Mouse (Mus musculus) adipocyte (in vitro differentiated cells): ENCODE measurements around the gene Il17rd.

ENCODE experiments used
- DNase-seq: peaks from one replicate; pipeline ENCODE4 v3.0.0-alpha.2; 2016; ENCODE audit warnings: low spot score

Gene Il17rd

DNA sequence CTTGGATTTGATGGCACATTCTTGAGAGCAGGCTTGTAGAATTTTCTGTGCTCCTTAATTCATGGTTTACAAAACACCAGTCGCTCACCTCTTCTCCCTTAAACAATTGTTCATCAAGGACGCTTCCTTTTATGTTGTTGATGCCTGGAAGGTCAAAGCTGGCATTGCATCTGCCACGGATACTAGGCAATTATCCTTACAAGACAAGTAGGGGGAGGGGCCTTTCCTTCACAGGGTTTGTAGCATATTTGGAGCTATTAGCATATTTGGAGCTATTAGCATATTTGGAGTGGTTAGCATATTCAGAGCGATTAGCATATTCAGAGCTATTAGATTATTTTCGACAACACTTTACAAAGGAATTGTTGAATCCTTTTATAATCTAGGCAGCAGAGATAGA lies 55.5 kb downstream of the Il17rd start:
- DNase-seq: no peak

DNA sequence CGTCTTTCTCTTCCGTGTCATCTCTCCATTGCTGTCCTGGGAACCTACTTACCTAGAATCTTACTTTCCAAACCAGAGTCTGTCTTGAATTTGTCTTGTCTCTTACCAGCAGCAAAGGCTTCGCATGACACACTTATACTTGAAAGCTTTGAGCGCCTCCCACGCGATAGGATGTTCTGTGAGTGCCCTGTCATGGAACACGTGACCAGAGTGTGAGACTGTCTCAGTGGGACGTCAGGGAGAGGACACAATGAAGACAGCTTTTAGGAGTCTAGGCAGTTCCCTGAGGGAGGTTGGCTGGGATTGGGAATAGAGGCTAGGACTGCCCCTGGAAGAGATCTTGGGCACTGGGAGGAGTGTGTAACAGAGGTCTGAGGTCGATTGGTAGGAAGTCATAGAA lies 57.4 kb downstream of the Il17rd start:
- no peak for DNase-seq

DNA sequence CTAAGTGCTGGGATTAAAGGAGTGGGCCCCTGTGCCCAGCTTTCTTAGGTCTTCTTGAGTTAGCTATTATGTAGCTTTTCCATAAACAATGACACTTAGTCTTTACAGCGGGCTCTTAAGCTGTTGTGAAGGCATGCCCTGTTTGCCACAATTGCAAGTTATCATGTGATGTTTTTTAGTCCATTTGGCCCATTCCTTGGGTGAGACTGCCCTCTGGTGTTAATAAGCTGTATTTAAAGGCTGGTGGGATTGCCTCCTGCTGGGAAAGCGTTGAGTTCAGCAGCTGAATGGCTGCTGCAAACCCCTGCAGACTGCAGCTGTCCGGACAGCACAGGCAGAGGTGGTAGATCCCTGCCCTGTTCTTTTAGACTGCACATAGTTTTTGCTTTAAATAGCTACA lies 58.0 kb downstream of the Il17rd start:
- peak; percentile 93 for DNase-seq

DNA sequence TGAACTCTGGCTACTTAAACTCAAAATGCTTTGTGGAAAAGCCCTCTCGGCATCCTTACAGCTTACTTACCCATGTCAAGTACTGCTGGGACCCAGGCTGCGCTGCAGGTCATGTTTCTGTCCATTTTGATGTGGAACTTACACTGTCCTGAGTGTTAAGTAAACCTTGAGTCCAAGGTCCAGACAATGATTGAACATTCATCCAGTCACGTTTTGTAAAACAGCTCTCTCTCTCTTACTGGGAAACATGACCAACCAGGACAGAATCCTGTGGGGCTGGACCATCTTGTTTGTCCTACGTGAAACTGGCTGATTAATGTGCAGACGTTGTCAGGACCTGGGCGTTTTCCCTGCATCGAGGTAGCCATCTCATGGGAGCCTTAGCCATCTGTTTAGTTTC lies 63.0 kb downstream of the Il17rd start:
- DNase-seq: no peak

DNA sequence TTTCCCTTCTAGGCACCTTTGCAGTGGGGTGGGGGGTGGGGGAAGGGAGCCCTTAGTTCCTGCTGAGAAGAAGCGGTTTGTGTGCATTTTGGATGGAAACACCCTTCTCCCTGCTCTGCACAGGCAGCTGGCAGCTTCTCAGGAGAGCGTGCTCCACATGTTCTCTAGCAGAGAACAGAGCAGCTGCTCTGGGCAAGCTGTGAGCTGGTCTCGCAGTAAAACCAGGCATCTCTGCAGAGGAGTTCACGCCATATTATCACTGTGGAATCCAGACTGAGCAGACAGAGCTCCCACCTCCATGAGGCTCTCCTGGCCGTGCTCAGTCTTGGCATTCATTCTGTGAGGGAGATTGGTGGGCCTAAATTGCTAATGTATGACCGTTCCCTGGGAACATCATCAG lies 64.0 kb downstream of the Il17rd start:
- DNase-seq: no peak

DNA sequence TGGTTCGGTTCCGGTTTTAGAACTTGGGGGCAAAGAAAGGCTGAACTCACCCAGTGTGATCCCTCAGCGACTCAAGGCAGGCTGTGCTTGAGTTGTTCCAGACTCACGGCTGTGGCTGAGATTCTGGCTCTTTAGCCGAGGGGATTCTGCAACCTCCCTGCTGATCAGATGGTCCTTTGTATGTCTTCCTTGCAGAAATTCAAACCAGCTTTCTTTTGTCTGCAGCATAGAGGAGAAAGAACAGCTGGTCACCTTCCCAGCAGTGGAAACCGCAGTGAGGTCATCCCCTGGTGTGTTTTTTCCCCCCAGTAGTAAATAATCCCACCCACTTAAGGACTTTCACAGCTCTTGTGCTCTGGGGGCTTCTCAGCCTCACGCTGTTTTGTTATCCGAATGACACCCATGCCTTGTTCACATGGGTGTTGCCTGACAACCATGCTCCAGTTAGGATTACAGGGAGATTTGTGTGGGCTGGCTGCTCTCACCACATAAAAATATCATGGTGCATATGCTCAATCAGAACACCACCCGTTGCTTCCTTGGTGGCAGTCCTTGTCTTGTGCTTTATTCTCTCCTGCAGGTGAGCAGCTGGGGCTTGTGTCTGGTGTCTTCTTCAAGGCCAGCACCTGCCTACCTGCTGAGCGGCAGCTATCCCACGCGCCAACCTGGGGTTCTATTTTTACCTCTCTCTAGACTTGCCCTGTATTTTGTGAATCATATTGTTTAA lies 67.2 kb downstream of the Il17rd start:
- no peak for DNase-seq

DNA sequence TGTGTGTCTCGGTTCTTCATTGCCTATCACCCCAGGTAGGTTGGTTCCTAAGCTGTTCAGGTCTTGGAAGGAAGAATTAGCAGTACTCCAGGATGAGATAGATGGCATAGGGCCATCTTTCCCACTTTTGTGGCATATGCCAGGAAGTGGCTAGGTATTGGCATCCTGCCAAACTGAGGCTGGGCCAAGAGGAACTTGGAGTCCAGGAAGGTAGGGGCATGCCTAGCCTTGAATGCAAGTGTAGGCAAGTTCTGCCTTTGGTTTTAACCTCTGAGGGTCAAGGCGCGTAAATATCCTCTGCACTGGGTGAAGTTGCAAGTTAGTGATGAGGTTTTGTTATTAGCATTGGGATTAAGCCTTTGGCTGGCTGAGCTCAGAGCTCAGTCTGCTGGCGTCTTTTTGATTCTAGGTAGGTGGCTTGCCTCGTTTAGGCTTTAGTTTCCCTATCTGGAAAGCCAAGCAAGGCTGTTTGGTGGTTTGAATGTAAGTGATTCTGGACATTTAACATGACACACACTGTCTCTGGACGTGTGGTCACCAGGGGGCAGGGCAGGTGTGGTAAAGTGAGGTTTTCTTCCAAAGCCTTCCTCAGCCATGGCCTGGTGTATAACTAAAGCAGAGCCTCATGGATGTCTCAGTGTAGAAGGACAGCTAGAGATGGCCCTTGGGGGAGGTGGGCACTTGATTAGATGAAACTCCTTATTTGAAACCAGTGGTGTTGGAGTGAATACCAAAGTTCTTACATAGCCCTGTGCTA lies 70.2 kb downstream of the Il17rd start:
- peak; percentile 37 for DNase-seq

DNA sequence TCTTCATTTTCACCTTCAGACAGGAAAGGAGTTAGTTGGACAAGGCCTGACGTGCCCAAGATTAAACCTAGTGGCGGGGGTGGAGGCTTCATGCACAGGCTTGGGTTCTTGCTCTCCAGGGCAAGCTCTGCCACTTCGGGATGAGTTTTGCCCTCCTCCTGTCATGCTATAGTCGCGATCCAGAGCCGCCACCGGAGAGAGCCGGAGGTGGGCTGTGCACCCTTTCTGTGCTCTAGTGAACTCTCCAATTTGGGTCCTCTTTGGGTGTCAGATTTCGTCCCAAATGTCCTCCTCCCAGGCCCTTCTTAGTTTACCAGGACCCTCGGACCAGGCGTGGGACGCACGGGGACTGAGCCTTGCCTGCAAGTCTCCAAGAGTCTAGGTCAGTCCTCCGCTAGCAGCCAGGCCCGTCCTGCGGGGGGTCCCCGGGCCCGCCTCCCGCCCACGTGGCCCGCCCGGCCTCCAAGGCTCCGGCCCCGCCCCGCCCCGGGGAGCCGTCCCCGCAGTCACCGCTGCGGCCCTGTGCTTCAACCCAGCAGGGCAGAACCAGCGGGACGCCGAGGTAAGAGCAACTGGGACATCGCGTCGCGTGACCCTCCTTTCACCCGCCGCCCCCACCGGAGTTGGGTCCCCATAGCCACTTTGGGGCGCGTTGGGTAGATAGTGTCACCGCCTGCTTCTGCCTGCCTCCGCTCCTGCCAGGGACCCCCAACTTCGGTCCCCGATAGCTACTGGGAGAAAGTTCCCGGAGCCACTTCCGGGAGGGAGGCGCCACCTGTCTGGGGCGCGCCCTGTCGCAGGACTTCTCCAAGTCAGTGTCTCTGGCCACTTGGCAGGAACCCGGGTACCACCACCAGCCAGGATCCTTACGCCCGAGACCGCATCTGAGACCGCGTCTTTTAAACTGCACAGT lies 75.9 kb downstream of the Il17rd start, which contains the start of gene Arhgef3:
Arhgef3 (plus strand) TSS at position 538 of the 913 bp plus-strand sequence.
- no peak for DNase-seq

DNA sequence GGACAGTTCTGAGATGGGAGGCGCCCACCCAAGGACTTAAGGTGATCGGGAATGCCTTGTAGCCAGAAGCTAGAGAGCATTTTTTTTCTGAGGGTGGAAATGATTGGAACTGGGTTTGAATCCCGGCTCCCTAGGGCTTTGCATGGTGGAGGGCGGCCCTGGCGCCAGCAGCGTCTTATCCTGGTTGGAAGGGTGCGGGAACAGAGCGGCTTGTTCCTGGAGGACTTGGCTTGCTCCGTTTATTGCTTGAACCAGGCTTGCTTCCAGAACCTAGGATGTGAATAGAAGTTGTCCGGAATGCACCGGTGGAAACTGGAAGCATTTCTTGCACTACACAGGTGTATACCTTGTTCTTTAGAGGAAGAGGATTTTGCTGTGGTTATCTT lies 76.5 kb downstream of the Il17rd start:
- no peak for DNase-seq

DNA sequence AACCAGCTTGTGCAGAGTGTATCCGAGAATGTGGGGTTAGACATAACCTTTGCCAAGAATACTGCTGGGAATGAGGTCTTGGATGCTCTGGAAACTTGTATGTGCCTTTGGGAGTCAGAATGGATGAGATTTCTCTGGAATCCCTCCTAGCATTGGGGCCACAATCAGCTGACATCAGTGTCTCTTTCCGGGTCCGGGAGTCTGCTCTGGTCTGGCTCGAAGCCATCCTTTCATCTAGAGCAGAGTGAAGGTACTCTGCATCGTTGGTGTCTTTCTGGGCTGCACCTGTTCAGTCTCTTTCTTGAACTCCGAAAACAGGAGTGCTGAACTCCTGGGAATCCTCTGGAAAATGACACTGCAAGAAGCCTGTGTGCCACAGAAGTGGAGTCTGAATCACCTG lies 77.2 kb downstream of the Il17rd start:
- DNase-seq: no peak

DNA sequence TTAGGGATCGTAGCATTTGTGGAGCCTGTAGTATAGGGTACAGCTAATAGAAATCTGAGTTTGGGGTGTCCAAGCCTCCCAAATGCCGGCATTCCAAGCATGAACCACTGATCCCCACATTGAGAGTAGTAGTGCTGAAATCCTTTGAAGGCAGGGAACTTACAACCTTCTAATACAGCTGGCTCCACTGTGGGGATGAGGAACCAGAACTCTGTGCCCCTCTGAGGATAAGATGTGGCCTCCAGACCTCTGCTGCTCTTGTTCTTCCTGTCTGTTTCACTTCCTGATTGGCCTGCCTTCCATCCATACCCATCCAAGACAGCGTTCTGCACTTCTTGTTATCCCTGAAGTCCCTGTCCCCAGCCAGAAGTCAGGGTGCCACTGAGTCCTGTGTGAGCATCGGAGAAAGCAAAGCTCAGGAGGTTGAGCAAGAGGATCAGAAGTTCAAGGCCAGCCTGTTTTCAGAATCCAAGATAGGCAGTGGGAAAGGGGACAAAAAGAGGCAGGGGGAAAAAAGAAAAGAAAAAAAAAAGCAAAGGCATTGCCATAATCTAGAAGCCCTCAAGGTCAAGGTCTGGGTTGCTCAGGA lies 77.9 kb downstream of the Il17rd start:
- DNase-seq: no peak

DNA sequence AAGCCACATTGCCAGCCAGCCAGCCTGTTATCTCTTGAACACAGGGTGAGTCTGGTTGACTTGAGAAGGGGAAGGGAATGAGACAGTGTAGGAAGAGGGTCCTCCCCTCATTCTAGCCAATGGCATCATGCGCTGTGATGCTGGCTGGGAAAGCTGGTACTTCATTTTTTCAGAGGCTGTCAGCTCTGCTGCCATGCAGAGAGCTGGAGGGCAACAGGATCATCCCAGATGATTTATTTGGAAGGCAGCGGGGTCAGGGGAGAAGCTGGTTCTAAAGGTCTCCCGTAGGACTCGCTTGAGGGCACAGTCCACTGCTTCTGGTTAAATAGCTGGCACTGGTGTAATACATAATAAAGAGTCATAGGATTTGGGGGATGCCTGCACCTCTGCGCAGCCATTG lies 79.8 kb downstream of the Il17rd start:
- DNase-seq: no peak

DNA sequence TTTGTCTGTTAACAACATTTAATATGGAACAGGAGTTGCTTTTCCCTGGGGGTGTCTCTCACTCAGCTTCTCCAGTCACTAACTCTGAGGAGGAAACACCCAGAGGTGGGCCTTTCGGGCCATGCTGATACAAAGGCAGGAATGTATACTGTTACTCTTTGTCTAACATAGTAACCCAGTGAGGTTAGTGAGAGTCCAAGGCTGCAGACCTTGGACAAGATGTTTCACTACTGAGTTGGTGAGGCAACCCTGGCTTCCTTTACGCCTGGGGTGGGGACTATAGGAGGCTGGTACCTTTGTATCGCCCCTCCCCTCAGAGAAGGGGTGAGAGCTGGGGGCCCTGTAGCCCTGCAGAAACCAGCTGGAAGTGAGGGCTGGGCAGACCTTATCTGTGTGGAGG lies 83.9 kb downstream of the Il17rd start:
- no peak for DNase-seq

DNA sequence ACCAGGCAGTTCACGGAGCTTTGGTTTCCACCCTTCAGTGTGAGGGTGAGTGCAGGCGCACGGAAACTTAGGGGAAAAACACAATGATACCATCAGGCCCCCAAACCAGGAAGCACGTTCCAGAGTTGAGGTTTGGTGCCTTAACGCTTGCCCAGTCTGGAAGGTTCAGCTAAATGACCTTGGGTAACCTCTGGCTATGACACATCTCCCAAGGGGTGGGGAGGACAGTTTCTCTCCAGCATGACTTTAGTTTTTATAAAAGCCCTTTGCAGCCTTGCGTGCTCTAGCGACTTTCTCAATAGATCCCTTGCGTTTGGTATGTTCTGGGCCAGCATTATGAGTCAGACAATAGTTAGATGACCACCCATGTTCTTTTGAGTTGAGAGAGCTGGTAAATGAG lies 84.8 kb downstream of the Il17rd start:
- peak; percentile 56 for DNase-seq

DNA sequence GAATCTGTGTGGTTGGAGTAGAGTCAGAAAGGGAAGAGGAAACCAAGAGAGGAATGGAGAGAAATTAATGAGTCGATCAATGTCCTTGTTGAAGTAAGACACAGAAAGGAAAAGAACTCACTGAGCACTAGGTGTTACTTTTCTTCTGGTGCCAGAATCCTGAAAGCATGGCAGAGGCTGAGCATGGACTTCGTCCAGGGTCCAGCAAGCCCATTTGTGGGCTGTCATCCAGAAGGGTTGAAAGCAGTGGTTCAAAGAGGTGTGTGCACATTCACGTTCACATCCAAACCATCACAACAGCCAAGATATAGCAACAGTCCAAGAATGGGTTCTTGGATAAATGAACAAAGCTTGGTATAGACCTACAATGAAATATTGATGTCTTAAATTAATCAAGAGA lies 91.3 kb downstream of the Il17rd start:
- DNase-seq: no peak

DNA sequence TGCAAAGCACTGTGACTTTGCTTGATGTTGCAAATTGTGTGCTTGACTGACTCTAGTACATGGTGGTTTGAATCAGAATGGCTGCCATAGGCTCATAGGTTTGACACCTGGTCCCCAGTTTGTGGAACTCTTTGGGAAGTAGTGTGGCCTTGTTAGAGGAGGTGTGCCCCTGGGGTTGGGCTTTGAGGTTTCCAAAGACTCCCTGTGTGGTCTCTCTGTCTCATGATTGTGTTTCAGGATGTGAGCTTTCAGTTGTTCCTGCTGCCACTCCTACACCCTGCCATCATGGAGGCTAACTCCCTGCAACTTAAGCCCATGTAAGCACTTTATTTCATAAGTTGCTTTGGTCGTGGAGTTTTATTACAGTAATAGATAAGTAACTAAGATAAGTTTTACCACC lies 91.9 kb downstream of the Il17rd start:
- DNase-seq: no peak

DNA sequence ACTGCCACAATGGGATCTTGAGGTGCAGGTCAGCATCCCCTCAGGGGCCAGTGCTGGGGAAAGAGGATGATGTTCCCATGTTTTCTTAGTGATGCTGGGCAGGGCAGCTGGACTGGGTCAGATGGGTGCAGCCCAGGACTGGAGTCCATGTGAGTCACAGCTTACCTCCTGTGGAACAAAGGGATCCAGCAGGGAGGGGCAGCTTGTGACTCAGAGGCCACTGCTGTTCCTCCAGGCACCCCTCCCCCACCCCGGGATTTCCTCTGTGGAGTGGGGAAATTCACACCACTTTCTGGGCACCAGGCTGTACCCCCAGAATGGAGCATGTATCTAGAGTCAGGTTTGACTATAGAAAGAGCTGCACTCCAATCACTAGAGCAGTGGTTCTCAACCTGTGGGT lies 92.8 kb downstream of the Il17rd start:
- DNase-seq: no peak

DNA sequence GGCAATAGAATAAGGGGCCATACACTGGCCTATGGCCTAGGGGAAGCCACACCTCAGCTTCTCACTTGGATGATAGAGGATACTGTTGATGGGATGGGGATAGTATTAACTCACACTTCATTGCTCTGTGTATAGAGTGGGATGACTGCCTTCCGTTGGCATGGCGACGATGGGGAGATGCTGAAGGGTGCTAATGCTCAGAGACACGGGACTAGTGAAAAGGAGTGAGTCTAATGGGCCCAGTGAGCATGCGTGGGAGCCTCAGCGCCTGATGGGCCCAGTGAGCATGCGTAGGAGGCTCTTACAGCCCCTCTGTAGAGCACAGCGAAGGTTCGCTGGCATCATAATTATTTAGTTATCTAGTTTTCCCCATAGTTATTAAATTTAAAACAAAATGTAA lies 100.2 kb downstream of the Il17rd start:
- no peak for DNase-seq

DNA sequence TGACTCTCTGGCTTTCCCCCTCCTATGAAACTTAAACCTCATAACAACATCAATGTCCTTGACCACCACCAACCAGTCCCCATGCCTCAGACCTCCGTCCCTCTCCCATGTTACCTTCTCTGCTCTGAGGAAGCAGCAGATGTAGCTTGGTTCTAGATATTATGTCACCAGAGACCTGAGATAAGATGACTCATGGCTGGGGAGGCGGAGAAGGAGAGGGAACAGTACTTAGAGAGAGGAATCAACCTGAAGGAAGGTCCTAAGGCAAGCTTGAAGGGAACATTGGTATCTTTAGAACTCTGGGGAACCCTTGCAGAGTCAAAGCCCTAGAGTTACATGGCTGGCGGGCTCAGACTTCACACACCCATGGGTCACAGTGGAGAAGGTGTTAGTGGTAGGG lies 101.2 kb downstream of the Il17rd start:
- DNase-seq: no peak

DNA sequence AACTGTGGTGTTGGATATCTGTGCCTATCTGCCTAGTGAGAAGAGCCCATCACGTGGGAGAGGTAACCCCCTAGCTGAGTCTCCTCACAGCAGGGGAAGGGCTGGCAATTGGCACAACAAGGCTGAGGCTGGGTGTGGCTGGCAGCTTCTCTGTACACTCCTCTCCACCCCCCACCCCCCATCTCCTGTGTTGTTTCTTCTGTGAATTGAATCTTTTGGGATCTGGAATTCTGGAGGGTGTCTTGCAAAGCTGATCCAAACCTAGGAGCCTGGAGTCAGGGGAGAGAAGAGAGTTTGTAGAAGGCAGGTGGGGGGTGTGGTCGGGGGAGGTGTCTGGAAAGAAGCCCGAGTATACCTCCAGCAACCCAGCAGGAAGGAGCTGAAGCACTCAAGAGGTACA lies 102.7 kb downstream of the Il17rd start:
- DNase-seq: no peak

DNA sequence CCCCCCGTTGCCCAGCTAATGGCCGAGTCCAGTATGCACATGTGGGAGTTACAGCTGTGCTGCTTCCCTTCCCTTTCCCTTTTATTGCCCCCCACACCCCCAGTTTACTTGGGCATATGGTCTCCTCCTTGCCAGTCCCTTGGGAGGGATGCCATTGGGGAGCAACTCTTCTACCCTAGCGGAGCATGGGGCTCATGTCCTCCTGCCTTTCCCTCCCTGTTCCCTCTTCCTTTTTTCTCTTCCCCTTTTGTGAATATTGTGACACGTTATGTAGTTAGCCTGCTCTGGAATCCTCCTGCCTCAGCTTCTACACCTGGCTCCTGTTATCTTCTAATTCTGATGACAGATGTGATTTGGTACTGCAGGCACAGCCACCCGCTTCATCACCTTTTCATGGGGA lies 103.9 kb downstream of the Il17rd start:
- no peak for DNase-seq
